Mouse (Mus musculus) urinary bladder, postnatal 25 days (tissue): Measurements from ENCODE around the gene Ppp1r3g.
"Not testable (repeated sequence)": the region's sequence is repeated elsewhere in the genome, so short reads cannot be mapped to it uniquely, and the experiment has no call there.

Experiments used
- DNase-seq: peaks from one replicate; pipeline ENCODE4 v3.0.0; 2022; ENCODE audit warnings: low spot score

Gene Ppp1r3g

DNA sequence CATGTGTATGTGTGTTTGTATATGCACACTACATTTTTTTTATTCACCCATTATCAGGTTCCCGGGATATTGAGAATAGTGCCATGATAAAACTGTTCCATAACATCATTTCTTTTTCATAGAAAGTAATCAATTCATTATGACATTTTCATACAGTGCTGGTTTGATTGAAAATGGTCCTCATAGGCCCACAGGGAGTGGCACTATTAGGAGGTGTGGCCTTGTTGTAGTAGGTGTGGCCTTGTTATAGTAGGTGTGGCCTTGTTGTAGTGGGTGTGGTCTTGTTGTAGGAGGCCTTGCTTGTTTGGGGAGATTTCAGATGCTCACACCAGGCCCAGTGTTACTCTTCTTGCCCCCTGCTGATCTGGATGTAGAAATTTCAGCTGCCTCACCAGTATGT is at the start of gene Ppp1r3g:
TSS of gene Ppp1r3g (plus strand) at position 301 of the 400 bp plus-strand sequence.
- no peak for DNase-seq

DNA sequence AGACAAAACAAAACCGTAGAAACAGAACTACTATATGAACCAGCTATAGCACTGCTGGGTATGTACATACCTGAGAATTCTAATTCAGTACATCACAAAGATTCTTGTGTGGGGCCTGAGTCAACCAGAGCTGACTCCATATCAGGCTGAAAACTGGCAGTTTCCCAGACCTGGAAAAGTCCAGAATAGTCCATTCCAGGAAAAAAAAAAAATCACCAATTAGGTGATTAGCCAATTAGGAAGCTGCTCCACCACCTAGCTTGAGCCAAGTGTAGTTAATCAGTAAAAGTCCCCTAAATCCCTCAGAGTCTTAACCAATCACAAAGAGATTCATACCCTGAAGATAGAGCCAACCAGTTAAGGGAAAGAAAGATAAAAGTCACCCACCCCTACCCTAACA is 47.2 kb upstream of the Ppp1r3g start:
- no peak for DNase-seq

DNA sequence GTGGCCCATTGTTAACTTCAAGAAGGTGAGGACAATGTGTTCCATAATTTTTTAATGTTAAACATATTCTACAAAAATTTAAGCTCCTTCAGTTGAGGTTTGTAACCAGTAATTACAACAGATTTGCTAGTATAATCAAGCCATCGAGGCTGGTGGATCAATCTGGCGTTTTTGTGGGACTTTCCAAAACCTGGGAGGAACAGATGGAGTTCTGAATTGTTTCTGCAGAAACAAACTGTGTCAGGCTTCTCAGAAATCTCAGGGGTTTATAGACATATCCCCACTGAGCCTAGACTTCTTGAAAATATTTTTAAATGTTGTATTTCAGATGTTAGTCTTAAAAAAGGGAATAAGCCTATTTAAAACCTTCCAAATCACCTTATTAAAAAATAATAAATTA is 20.6 kb upstream of the Ppp1r3g start:
- DNase-seq: no peak

DNA sequence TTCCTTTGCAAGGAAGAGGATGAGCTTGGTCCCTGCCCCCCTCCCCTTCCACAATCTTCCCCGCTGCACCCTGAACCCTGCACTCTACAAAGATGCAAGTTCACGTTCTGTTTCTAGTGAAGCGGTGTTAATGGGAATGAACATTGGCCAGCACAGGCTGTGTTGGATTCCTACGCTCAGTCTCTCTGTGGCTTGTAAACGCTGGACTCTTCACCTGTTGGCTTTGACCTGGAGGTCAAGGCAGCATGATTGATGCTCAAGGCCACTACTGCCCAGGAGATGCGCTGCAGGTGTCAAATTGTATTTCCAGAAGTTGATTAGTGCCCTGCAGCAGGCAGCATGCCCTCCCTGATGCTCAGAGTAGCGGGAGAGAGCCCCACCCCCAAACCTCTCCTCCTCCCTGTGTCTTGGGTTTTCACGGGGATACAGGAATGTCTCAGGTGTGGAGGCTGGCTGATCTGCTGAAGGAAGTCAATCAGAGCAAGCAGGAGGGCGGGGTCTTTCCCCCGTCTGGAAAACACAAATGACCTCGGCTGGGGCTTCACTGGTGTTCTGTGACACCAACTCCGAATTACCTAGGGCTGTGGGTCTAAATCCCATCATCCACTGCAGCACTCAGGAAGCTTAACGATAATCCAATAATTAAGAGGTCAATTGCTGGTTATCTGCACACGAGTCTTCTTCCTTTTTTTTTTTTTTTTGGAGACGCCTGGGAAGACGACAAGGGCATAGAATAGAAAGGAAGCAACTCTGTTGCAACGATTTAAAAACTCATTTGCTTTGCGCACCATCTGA is 18.6 kb upstream of the Ppp1r3g start:
- no peak for DNase-seq

DNA sequence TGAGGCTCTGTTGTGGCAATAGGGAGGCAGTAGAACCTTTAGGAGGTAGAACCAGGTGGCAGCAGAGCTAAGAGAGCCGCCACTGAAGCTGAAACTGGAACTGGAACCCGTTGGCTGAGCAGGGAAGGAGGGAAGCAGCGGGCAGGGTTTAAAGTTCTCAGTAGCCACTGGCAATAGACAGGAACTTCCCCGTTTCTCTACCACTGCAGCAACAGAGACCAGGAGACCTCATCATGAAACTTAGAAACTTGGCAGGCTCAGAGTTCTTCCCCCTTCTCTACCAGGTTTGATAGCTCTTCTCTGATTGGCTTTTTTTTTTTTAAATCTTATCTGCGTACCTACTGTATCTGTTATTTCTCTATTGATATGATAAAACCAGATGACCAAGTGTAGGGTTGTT is 17.7 kb upstream of the Ppp1r3g start:
- DNase-seq: no peak

DNA sequence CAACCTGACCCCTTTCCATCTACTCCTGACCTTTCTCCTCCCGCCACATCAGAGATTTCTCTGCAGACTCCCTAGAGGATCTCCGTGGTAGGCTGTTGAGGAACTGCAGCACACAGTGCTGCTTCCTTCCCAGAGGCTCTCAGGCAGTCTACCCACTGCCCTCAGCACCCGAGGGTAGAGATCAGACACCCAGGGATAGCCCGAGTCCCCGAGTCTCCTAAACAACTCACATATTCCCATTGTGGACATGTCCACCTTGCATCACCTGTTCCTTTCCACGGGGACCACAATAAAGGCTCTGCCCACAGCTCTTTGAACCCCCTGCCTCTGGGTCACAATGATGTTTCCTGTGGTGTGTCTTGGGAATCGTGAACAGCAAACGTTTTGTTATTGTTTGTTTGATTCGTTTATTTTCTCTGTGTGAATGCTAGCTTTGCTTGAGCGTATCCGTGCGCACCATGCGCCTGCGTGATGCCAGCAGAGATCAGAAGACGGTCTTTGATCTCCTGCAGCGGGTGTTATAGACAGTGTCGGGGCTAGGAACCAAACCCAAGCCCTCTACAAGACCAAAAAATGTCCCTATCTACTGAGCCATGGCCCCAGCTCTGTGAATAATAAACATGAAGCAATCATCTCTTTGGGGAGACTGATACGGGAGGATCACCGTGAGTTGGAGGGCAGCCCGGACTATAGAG is 11.8 kb upstream of the Ppp1r3g start:
- DNase-seq: no peak

DNA sequence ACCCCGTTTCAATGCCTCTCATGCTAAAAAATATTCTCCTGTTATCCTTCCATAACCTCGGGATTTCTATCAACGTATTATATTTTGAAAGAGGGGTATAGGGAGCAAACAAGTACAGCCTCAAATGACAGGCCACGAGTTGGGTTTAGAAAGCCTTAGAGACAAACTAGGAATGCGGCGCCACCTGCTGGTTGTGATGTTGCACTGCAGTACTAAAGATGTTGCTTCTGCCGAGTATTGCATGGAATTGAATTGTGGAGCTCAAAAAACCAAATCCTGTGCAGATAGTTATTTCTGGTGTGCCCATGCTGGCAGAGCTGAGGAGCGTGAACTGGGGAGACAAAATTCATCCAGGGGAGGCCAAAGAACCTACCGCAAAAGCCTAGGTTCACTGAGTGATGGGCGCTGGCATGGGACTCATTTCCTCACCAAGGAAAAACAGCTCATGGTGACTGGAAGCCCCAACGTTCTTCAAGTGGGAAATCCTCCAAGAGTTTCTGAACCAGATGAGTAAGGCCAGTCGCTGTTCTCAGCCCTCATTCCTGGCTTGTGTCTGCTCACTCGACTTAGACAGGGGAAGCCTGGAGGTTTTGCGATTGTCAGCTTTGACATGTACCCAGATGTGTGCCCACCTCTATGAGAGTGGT is 11.2 kb upstream of the Ppp1r3g start:
- peak; percentile 76 for DNase-seq

DNA sequence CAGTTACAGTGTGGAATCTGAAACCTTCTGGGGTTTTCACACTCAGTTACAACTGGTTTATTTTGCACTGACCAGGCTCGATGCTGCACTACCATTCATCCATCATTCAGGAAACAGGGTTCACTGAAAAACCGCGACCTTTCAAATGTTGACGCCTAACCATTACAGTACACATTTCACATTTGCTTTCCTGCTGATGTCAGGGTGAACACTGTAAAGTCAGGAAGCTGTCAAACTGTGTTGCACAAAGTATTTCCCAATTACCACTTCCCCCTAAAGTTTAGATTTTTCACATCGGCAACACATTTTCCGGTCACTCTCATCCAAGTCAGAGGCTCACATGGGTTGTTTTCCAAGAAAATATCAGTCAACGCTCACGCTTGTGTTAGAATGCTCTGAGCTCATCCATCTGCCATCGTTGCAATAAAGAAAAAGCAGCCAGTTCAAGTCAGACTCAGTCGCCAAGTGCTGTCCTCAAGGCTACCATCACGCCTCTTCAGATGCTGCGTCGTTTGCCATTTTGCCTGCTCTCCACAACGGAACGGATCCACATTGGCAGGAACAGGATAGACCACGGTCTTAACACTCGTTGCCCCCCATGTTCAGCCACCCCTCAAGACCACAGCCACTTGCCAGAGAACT is 8.7 kb upstream of the Ppp1r3g start:
- no peak for DNase-seq

DNA sequence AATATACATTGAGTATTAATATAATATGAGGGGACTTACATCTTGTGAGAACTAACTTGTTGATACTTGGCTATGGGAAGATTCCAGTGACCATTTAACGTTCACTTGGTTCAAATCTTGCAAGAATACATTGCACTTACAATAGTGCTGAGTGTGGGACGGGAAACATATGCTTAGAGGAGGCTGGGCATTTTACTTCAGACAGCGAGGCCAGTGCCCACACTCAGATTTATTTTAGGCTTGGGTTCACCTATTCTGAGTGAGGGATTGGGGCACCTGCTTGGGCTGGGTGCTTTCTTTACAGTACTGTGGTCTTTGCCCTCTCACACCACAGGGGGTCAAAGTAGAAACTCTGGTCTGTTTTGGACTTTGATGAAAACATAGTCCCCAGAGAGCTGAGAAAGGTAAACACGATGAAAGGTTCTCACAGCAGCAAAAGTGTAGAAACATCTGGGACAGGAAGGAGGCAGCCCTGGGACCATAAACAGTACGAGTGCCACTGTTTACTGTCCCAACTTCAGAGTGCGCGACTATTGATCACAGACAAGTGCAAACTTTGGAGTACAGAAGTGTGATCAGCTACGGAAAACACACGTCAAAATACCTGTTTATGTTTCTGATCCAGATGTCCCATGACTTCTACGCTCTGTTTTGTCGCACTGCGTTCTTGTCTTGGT is 890 bp downstream of the Ppp1r3g start:
- DNase-seq: no peak

DNA sequence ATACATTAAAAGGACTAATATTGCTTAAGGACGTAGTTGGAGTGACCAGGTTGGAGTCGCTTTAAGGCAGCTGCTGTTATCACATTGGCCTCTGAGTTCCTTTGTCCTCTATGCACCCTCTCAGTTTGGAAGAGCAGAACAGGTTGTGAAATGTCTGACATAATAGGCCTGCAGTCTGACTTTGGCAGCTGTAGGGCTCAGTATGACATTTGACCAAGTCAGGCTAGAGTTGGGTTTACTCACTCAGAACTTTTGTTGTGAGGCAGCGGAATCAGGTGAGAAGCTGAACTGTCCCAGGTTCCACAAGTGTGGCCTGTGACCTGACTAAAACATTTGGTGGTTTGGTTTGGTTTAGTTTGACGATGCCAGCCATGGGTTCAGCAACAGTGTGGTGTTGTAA is 4.9 kb downstream of the Ppp1r3g start:
- DNase-seq: no peak

DNA sequence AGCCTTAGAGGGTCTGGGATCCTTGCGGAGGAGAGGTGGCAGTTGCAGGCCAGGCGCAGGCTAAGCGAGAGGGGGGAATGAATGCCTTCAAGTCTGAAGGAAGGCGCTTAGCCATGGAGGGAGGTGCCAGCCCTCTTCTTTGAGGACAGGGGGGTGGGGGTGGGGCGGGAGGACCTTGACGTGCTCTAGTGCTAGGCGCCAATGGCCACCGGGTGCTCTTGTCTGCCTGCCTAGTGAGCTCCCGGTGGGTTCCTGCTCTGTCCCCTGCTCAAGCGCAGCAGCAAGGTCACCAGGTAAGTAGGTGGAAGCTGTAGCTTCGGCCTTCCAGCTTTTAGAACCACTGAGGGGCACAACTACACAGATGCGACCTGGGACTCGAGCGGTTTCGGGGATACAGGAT is 9.1 kb downstream of the Ppp1r3g start:
- no peak for DNase-seq

DNA sequence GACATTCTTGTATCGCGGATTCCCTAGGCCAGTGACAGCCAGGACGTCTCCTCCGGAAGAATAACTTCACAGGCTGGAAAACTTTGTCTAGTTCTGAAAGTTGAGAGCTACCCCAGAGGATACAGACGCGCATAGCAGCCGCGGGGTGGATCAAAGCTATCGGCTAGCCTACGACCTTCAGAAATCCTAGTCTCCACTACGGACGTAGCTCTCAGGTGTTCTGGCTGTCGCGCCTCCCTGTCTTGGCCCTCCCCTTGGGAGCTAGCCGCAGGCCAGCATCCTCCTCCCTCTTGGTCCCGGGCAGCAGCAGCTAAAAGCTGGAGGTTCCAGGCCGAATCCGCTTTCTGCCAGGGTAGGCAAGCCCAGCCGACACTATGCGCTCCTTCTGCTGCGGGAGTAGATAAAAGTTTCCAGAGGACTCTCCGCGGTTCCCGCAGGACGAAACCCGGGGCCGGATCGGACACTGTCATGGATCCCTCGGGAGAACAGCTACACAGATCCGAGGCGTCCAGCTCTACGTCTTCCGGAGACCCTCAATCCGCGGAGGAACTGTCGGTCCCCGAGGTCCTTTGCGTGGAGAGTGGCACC is 9.6 kb downstream of the Ppp1r3g start:
- DNase-seq: peak; percentile 18

DNA sequence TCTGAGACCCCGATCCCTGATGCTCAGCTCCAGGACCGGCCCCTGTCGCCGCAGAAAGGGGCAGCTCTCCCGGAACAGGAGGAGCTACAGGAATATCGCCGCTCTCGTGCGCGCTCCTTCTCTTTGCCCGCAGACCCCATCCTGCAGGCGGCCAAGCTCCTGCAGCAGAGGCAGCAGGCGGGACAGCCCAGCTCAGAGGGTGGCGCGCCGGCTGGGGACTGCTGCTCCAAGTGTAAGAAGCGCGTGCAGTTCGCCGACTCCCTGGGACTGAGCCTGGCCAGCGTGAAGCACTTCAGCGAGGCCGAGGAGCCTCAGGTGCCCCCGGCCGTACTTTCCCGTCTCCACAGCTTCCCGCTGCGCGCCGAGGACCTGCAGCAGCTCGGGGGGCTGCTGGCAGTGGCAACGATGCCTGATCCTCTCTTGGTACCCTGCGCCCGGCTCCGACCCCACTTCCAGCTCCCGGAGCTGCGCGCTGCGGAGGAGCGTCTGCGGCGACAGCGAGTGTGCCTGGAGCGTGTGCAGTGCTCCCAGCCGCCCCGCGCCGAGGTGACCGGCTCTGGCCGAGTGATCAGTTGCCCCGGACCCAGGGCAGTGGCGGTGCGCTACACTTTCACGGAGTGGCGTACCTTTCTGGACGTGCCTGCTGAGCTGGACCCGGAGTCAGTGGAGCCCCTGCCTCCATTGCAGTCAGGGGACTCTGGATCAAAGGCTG is 10.2 kb downstream of the Ppp1r3g start:
- DNase-seq: no peak

DNA sequence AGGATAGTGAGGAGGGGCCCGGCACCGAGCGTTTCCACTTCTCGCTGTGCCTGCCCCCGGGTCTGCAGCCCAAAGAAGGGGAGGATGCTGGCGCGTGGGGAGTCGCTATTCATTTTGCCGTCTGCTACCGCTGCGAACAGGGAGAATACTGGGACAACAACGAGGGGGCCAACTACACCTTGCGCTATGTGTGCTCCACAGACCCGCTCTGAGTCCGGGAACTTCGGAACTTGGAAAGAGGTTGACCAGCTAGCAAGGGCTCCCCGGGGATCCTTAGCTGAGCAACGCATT is 10.7 kb downstream of the Ppp1r3g start:
- DNase-seq: no peak

DNA sequence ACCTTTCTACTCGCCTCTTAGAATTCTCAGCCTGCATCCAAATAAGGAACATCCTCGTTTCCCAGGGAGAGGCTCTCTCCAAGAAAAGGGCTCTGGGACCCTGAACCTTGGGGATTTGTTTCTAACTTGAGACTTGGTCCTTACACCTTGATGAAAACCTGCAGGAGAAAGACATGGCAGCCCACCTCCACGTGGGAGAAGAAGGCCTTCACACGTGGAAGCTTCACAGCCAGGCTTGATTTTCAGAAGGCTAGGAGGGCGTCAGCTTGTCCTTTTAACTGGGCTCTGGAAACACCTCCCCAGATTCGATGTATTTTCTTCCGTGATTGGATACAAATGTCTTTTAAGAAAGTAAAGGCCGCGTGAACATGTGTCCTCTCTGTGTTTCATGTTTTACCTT is 11.2 kb downstream of the Ppp1r3g start:
- DNase-seq: no peak

DNA sequence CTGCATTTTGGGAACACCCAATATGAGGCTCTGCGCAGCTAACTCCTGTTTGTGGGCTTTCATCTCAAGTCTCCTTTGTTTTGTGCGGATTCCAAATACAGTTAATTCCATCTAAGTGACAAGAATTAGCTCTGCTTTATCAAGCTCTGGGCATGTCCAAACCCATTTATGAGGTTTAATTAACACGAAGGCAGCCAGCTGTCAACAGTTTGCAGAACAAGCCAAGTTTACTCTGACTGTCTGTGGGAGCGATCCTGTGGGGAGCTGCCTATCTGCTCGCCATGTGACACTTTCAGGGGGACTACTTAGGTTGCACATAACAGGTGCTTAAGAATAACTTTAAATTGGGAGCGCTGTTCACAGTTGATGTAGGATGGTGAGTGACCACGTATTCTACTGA is 18.3 kb downstream of the Ppp1r3g start:
- DNase-seq: no peak

DNA sequence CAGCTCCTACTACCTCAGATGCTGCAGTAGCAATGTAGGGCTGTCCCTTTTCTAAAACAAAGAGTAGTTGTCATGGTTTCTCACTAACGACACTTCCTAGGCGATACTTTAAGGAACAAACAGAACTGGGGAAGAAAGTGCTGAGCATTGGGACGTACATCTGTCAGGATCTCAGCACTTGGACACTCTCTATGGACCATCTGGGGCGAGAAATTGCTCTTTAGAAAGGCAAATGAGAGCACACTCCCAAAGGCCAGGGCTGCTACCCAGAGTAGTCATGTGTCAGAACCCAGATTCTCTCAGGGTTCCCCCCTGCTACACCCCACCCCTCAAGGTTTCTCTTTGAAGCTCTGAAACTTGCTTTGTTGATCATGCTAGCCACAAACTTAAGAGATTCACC is 21.8 kb downstream of the Ppp1r3g start:
- no peak for DNase-seq

DNA sequence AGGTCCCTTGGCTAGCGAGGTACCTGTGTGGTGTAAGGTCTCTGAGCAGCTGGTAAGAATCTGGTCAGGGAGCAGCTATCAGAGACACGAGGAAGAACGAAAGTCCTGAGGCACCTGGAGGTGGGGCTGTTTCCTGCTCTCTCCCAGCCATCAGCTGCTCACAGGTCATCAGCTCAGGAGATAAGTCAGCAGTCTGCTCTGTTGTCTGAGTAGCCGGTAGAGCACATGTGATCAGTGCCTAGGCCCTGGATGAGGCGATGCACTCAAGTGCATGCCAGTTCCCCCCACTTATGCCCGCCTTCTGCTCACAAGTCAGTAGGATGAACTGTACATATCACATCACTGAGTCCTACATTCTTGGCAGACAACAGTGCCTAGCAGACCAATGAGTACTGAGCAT is 24.3 kb downstream of the Ppp1r3g start:
- no peak for DNase-seq

DNA sequence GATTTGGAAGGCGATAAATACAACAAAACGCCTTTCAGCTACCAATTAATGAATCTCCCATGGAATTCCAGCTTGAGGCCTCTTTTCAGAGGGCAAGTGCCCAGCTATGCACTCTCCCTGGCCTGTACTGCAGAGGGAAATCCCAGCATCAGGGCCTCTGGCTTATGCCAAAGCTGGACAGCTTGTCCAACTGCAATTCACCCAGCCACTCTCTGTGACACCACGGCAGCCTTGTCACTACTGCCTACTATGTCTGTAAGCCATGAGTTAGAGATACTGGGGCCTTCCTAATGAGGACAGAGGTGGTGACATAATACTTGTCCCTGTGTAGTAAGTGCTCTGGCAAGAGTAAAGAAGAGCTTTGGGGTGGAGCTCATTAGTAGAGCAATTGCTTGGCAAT is 30.7 kb downstream of the Ppp1r3g start:
- no peak for DNase-seq

DNA sequence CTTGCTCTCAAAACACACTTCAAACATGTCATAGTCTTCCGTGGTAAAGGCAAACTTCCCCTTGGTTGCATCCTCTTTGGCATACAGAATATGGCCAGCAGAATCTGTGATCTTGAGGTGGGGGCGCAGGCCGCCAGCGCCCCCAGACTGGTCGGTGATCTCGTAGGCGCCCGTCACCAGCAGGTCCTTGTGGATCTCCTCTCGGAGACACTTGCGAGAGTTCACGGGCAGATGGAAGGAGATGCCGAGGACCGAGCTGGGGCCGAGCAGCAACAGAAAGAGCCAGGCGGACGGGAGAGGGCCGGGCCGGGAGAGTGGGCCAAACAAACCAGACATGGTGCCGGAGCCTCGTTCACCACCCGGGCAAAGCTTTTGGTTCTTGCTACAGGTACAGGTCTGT is 32.5 kb downstream of the Ppp1r3g start:
- DNase-seq: not testable (repeated sequence)

DNA sequence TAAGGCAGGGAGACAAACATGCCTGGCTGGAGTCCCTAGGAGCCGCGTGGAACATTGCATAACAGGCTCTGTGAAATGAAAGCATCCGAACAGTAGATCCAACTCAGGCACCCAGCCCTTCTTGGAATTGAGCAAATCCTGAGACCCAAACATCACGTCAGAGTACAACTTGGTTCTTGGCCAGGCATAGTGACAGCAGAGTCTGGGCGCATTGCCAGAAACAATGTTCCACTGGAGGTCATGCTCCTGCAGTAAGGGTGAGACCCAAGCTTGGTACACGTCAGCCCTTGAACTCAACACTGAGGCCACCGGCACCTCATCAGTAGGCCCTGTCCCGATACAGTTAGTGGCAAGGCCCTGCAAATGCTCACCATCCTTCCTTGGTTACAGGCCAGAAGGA is 35.4 kb downstream of the Ppp1r3g start:
- peak; percentile 41 for DNase-seq
